Mouse (Mus musculus) cerebral cortex, adult 2 months (tissue): Measurements from ENCODE around the gene Dnaaf5.

Experiments
- WGBS: fragments of 180-500 bp; shearing (Covaris S2); methylation state at CpG from one replicate; pipeline ENCODE4 v1.1.7; 2018; 5-methylcytosine and 5-hydroxymethylcytosine counted together

The Dnaaf5 gene

DNA sequence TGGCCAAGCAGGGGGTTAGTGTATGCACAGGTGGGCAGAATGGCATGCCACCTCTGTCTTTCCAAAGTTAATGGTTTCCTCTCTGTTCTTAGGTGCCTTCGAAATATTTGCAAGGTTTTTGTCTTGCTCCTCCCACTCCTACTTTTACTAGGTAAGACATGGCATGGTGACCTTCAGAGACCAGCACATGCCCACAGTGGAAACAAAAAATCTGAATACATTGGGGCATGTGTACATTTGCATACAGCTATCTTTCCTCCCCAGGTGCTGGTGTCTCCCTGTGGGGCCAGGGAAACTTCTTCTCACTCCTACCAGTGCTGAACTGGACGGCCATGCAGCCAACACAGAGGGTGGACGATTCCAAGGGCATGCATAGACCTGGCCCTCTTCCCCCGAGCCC, 84.4 kb downstream of the Dnaaf5 start:
- 95% methylated on average over 4 of the region's 4 CpGs for WGBS
